Mouse (Mus musculus) frontal cortex, postnatal 10 days (tissue): ENCODE measurements around the gene Cit.
"Not testable (repeated sequence)": the region's sequence is repeated elsewhere in the genome, so short reads cannot be mapped to it uniquely, and the experiment has no call there.

Experiments
- DNase-seq, 2 experiments: peaks; one replicate each; pipeline ENCODE4 v3.0.0; 2022; ENCODE audit warnings: low spot score in 2 of 2, mixed read lengths in 1 of 2

The Cit gene

DNA sequence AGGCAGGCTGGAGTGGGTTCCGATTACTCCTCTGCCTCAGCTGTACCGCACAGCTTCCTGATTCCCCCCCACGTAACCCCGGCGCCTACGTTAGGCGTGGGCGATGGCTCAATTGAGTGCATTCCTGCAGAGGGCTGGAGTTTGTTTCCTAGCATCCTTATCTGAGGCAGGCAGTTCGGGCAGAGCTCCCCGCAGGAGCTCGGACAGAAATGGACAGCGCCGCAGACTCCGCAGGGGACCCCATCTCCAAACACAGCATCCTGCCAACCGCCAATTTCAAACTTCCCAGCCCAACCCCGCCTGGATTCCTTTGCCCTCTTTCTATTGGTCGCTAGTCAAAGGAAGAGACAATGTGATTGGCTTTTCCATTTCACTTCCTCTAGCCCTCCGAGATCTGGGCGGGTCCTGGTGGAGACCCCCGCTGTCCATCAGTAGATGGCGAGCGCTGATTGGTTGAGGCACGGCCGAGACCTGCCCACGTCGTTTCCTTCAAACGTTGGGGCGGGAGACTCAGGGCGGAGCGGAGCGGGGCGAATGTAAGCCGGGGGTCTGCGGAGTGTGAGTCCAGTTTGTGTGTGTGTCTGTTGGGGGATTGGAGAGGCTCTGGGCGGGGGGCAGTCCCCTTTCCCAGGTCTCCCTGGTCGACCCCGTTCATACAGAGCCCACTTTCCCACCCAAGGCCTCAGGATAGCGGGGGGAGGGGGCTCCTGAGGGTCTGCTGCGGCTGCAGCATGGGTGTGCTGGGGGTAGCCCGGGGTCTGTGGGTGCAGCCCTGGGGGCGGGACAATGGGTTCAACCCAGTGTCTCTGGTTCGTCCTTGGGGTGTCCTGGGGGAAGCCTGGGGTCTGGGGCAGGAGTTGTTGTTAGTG is at the start of gene Cit:
Gene Cit (plus strand): TSS at position 513 of the 869 bp plus-strand sequence.
- DNase-seq = peak; percentile 89 to 92

GRCm38 (mm10) chr5:115799016-115799894 is 45.8 kb upstream of the Cit start:
- no peak for DNase-seq

DNA sequence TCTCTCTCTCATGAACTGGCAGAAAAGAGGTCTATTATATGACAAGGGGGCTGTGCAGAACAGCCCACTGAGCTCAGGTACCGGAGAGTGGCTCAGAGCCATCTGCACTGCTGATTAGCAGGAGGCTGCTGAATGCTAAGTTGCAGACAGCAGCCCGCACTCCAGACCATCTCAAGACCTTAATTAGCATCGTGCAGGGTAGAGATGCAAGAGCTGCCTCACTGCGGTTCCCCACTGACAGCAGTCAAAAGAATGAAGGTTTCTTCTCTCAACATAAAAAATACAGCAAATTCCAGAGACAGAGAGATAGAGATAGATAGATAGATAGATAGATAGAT is 45.2 kb upstream of the Cit start:
- DNase-seq = no peak

- DNase-seq = no peak
Measured at GRCm38 (mm10) chr5:115812262-115812661, 32.8 kb upstream of the Cit start.

- DNase-seq = no peak
Measured at GRCm38 (mm10) chr5:115817022-115817421, 28.1 kb upstream of the Cit start.

DNA sequence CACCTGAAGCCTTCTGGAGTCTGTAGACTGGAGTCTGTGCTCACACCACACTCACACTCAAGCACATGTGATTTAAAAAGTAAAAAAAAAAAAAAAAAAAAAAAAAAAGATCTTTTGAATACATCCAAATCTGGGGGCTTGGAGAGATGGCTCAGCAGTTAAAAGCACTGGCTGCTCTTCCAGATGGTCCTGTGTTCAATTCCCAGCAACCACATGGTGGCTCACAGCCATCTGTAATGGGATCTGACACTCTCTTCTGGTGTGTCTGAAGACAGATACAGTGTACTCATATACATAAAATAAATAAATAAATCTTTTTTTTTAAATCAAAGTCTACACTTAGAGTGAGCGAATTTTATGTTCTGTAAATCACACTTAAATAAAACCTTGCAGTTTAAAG is 27.4 kb upstream of the Cit start:
- not testable (repeated sequence) for DNase-seq

GRCm38 (mm10) chr5:115819966-115820365 is 25.1 kb upstream of the Cit start:
- DNase-seq = no peak

DNA sequence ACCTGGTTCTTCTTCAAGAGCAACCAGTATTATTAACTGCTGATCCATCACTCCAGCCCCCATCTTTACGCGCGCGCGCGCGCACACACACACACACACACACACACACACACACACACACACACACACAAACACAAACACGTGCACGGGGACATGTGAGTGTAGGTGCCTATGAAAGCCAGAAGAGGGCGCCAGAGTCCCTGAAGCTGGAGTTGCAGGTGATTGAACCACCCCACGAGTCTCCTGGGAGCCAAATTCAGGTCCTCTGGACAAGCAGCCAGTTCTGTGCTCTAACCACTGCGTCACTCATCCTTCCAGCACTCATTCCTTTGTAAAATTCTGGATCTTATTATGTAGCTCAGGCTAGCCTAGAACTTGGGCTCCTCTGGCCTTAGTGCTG is 23.9 kb upstream of the Cit start:
- no peak for DNase-seq

- no peak for DNase-seq
Measured at GRCm38 (mm10) chr5:115821910-115822309, 23.2 kb upstream of the Cit start.

GRCm38 (mm10) chr5:115832754-115833153 is 12.3 kb upstream of the Cit start:
- no peak for DNase-seq

- not testable (repeated sequence) for DNase-seq
Measured at GRCm38 (mm10) chr5:115833806-115834205, 11.3 kb upstream of the Cit start.

- DNase-seq = no peak
Measured at GRCm38 (mm10) chr5:115835291-115835690, 9.8 kb upstream of the Cit start.

- DNase-seq = no peak
Measured at GRCm38 (mm10) chr5:115838059-115838458, 7.0 kb upstream of the Cit start.

GRCm38 (mm10) chr5:115840453-115840852 is 4.6 kb upstream of the Cit start:
- no peak for DNase-seq

GRCm38 (mm10) chr5:115840946-115841775 is 3.9 kb upstream of the Cit start:
- no peak for DNase-seq

GRCm38 (mm10) chr5:115844368-115844765 is 711 bp upstream of the Cit start:
- DNase-seq = no peak

GRCm38 (mm10) chr5:115845635-115846174 is 627 bp downstream of the Cit start:
- no peak for DNase-seq

DNA sequence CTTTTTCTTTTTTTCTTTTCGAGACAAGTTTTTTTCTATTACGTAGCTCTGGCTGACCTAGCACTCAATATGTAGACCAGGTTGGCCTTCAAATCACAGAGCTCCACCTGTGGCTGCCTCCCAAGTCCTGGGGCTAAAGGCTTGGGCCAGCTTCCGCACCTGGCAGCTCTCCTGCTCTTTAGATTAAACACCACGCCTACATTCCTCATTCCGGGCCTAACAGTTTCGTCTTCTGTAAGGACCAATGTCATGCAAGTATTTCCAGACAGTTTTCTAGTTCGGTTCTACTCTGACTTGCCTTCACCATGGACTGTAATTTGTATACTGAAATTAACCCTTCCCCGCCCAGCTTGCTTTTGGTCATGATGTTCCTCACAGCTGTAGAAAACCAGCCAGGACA is 2.1 kb downstream of the Cit start:
- DNase-seq = no peak

GRCm38 (mm10) chr5:115848463-115848862 is 3.4 kb downstream of the Cit start:
- DNase-seq = no peak

- no peak for DNase-seq
Measured at GRCm38 (mm10) chr5:115849263-115849829, 4.3 kb downstream of the Cit start.
